Mouse (Mus musculus): Measurements from ENCODE around the gene Fmnl2.

DNA sequence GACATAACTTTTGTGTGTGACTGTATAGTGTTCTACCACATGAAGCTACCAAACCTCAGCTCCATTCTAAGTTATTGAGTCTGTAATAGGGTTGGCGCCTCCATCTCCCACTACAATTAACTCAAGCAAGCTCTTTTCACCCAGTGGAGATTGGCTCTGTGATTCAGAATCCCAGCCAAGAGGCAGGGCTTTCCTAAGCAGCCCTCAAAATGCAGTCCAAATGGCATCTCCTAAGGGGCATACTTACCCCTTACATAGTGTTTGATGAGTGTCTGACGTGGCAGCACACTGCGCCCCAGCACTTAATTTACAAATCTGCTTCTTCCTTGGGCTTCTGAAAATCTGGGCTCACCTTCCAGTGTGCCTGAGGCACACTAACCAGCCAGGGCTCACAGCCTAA is 17.8 kb upstream of the Fmnl2 start:
- TF ChIP-seq MAFK (IDR thresholded peaks at IDR 0.05; ENCODE audit: insufficient replicate concordance, low read length) = no peak
- no peak for TF ChIP-seq MXI1 (IDR thresholded peaks at IDR 0.05; ENCODE audit: low read depth, low read length)
- no peak for TF ChIP-seq ZC3H11A (IDR thresholded peaks at IDR 0.05; ENCODE audit: low read depth, low read length)
- TF ChIP-seq CTCF (conservative IDR thresholded peaks at IDR 0.05 in 1 of 2, IDR thresholded peaks at IDR 0.05 in 1 of 2; ENCODE audit: low read depth in 2 of 2, low read length in 2 of 2) = no peak
- no peak for TF ChIP-seq EP300 (IDR thresholded peaks at IDR 0.05; ENCODE audit: low read length)
- TF ChIP-seq TCF12 (IDR thresholded peaks at IDR 0.05; ENCODE audit: low read depth, low read length) = no peak
- TF ChIP-seq USF1 (IDR thresholded peaks at IDR 0.05; ENCODE audit: low read depth, low read length) = no peak
- no peak for TF ChIP-seq POLR2A (IDR thresholded peaks at IDR 0.05; ENCODE audit: low read depth, low read length)

Measured in CH12.LX (cell line).